Mouse (Mus musculus): Measurements from ENCODE around the gene Gnai2.
"Not testable (repeated sequence)": the region's sequence is repeated elsewhere in the genome, so short reads cannot be mapped to it uniquely, and the experiment has no call there.

Gnai2 gene

GRCm38 (mm10) chr9:107568331-107569261 is 66.6 kb downstream of the Gnai2 start:
- DNase-seq (ENCODE audit: low spot score in 2 of 2), result peak; percentile 50 to 82

DNA sequence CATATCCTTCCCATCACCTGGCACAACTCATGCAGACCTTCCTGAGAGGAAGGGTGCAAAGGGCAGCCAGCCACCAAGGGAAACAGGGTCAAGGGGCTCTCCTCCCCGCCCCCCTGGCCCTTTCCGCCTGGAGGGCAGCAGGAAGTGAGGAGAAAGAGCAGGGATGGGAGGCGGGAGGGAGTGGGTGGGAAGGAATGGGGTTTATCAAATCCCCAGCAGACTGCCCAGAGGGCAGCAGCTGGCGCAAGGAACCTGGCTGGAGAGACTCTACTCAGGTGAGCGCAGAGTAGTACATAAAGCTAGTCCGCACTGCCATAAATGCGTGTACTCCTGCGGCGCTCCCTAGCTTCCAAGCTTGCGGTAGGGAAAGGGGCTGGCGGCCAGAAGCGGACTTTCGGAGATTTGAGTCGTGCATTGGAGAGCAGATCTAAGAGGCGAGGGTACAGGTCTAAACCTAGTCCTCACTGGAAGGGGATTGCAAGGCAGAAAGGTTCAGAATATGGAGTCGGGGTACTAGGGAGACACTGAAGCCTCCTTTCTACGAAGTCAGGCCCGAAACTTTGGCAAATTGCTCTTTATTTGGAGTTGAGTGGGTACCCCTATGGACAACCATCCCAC is 67.4 kb downstream of the Gnai2 start, which contains the start of gene Hyal2:
Gene Hyal2 (plus strand): TSS at position 244 of the 618 bp plus-strand sequence.
- no peak for DNase-seq (ENCODE audit: low spot score in 2 of 2)

DNA sequence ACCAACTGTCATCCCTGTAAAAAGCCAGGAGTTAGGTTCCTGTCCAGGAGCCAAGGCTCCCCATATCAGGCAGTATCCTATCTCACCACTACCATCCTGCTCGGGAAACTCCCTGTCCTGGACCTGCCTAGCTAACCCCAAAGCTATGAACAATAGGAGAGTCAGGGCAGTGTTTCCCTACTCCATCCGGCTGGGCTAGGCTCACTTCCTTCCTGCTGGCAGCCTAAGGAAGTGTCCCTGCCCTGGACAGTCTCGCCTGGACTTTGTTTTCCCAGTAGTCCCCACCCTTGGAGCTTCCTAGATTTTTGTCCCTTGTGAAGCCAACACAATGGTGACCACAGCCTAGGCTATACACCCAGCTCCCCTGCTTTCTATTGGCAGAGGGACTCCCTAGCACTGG is 68.3 kb downstream of the Gnai2 start:
- DNase-seq (ENCODE audit: low spot score in 2 of 2), result no peak

- peak; percentile 70 to 80 for DNase-seq (ENCODE audit: low spot score in 2 of 2)
These were observed 69.0 kb downstream of the Gnai2 start for GRCm38 (mm10) chr9:107566041-107566709.

DNA sequence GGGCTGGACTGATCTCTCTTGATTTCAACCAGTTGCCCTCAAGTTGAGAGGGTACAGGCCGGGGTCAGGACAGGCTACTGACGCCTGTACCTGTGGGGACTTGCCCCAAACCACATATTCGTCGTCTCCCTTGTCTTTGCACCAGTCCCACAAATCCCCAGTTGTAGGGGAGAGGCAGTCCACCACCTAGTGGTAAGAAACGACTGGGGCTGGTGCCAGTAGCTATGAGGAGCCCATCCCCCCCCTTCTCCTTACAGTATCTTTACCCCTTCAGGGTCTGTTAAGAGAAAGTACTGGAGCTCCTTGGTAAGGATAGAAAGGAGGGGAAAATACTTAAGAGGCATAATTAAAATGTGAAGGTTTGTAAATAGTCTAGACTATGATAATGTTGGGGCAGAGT is 69.6 kb downstream of the Gnai2 start:
- not testable (repeated sequence) for DNase-seq (ENCODE audit: low spot score in 2 of 2)

All from cerebellum, postnatal 4 days (tissue).